Mouse (Mus musculus): Measurements from ENCODE around the gene Epha2. TPM values are rescaled to one million over a fixed set of nuclear protein-coding genes. Genes with fewer than 3 reads are reported as not detected.

Gene Epha2
- polyA plus RNA-seq, 1 experiment from 2014 or later: 6.7 TPM

DNA sequence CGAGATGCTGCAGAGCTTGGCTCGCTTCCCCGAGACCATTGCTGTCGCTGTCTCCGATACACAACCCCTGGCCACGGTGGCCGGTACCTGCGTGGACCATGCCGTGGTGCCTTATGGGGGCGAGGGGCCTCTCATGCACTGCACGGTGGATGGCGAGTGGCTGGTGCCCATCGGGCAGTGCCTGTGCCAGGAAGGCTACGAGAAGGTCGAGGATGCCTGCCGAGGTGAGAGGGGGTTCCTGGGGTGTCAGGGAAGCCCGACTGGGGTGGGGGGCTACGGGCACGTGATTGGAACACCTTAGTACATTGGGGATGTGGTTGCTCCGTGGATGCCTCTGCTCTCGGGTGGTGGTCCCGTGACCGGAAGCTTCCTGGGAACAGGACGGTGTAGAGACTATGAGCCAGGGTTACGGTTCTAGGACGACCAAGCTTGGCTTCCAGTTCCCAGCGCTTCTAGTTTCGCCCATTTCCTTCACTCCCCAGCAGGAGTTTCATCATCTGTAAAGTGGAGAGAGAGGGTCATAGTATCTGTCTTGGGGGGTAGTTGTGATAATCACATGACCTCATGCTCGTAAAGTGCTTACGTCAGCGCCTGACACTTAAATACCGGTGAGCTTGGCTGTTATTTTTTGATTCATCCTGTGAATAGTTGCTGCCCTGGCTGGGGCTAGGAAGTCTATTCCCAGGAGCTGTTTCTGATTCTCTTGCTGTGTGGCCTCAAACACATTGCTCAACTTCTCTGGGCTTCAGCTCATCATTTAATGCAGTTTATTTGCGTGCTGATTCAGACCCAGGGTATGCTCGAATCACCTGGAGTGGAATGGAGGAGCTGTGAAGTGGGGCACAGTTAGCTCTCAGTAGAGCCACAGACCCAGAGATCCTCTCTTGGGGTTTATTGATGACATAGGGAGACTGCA is 8.1 kb downstream of the Epha2 start:
- peak overlapping the region; percentile 43 for H3K4me2 ChIP-seq (replicated peaks)
- peaks cover 5% of the 10 kb centered on the region; the same call in 1 of the 2 replicates for H3K36me3 ChIP-seq
- H3K27ac ChIP-seq: peak overlapping the region; percentile 64
- no peaks in the 10 kb centered on the region for H3K27me3 ChIP-seq (replicated peaks)
- 90% methylated on average over 34 of the region's 34 CpGs for WGBS
- no peak overlapping the region for H3K4me3 ChIP-seq (replicated peaks)
- no peak for ATAC-seq
- H3K9ac ChIP-seq: 0 out of 2 replicates have a peak overlapping the region, but pooled peaks have one; percentile 23
- H3K4me1 ChIP-seq (replicated peaks): peaks cover 72% of the 10 kb centered on the region
- H3K9me3 ChIP-seq: no peaks in the 10 kb centered on the region

DNA sequence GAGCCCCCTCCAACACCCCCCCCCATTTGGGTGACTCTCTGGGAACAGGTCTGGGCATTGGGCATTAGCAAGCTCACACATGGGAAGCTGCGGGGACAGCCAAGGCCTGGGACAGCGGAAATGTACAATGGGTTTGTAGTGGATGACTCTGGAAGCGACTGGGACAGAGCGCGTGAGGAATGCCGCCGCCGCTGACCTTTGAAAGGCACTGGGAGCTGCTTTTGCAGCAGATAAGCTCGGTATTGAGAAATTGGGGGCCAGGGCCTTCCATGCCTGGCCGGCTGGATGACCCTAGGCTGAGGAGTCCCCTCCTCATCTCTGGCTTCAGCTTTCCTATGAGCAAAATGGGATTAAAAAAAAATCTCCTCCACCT is 8.7 kb downstream of the Epha2 start:
- H3K36me3 ChIP-seq: peaks cover 5% of the 10 kb centered on the region; the same call in 1 of the 2 replicates
- WGBS: 41% methylated on average over 10 of the region's 10 CpGs
- peak overlapping the region; percentile 23; the same call in 1 of the 2 replicates for H3K9ac ChIP-seq
- H3K27ac ChIP-seq: peak overlapping the region; percentile 64
- no peak overlapping the region for H3K4me3 ChIP-seq (replicated peaks)
- peak overlapping the region; percentile 43 for H3K4me2 ChIP-seq (replicated peaks)
- no peaks in the 10 kb centered on the region for H3K27me3 ChIP-seq (replicated peaks)
- 0 out of 2 replicates have a peak, but pooled peaks have one; percentile 13 for ATAC-seq
- H3K9me3 ChIP-seq: no peaks in the 10 kb centered on the region
- H3K4me1 ChIP-seq (replicated peaks): peaks cover 72% of the 10 kb centered on the region

DNA sequence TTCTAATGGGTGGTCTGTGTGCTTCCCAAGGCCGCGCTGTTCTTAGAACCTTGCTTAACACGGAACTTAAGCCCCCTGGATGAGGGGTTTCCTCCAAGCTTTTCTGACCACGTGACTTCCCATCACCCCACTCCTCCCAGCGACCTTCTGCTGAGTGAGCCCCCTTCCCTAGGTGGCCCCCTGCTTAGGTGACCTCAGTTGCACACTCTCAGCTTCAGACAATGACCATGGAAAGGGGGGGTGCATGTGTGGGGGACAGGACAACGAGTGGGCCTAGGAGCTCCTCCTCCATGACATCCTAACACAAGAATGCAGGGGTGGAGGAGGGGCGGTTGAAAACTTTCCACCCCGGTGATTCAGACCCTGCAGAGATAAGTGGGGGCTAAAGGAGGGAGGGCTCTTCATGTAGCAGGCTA is 9.2 kb downstream of the Epha2 start:
- H3K9ac ChIP-seq: peak overlapping the region; percentile 26; the same call in 1 of the 2 replicates
- H3K9me3 ChIP-seq: no peaks in the 10 kb centered on the region
- H3K36me3 ChIP-seq: peaks cover 5% of the 10 kb centered on the region; the same call in 1 of the 2 replicates
- H3K4me1 ChIP-seq (replicated peaks): peaks cover 73% of the 10 kb centered on the region
- no peaks in the 10 kb centered on the region for H3K27me3 ChIP-seq (replicated peaks)
- no peak overlapping the region for H3K4me3 ChIP-seq (replicated peaks)
- ATAC-seq: peak; percentile 19
- peak overlapping the region; percentile 64 for H3K27ac ChIP-seq
- H3K4me2 ChIP-seq (replicated peaks): peak overlapping the region; percentile 43
- 18% methylated on average over 8 of the region's 8 CpGs for WGBS

DNA sequence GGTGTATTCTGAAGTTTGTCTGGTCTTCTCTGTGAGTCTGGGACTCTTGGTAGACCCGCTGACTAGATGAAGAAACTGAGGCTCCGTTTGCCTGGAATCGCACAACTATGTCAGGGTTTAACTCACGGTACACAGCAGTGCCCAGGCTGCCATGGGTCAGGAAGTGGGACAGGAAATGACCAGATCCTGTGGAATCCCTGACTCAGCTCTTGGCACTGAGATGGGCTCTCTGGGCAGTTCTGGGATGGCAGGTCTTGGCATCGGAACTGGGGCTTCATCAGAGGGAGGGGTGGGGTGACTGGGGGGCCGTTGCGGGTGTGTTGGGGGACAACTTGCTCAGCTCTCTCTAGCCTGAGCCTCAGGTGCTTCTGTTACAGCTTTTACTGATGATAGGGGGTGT is 10.0 kb downstream of the Epha2 start:
- H3K36me3 ChIP-seq: peaks cover 7% of the 10 kb centered on the region; the same call in 1 of the 2 replicates
- H3K4me1 ChIP-seq (replicated peaks): peaks cover 75% of the 10 kb centered on the region
- no peak overlapping the region for H3K4me3 ChIP-seq (replicated peaks)
- WGBS: 65% methylated on average over 7 of the region's 7 CpGs
- H3K27ac ChIP-seq: peak overlapping the region; percentile 64
- ATAC-seq: no peak
- H3K9ac ChIP-seq: no peak overlapping the region
- 0 out of 2 replicates have a peak overlapping the region, but pooled peaks have one; percentile 42 for H3K4me2 ChIP-seq (replicated peaks)
- no peaks in the 10 kb centered on the region for H3K27me3 ChIP-seq (replicated peaks)
- H3K9me3 ChIP-seq: no peaks in the 10 kb centered on the region

DNA sequence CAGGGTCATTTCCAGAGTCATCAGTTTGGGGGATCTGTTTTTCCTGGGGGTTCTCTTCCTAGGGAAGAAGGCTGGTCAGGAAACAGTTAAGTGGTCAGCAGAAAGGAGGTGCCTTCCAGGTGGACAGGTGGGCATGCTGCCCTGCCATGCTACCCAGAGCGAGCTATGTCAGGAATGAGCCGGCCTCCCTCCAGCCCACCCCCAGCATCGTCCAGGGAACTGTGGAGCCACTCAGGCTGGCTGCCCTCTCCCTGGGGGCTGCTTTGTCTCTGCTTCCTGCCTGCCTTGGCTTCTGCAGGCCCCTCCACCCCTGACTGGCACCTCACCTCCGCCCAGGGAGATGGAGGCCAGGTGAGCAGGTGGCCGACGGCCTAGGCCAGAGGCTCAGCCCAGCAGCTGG is 10.5 kb downstream of the Epha2 start:
- Histone ChIP-seq H3K4me1 (replicated peaks) (peaks cover 70% of the 10 kb centered on the region), H3K9me3 (no peaks in the 10 kb centered on the region), H3K27ac (peak overlapping the region; percentile 75), H3K9ac (no peak overlapping the region; the same call in 1 of the 2 replicates), H3K36me3 (peaks cover 8% of the 10 kb centered on the region; the same call in 1 of the 2 replicates), H3K27me3 (replicated peaks) (no peaks in the 10 kb centered on the region), H3K4me3 (replicated peaks) (no peak overlapping the region), H3K4me2 (replicated peaks) (peak overlapping the region; percentile 42; the same call in 1 of the 2 replicates)
- 32% methylated on average over 6 of the region's 6 CpGs for WGBS
- no peak for ATAC-seq

DNA sequence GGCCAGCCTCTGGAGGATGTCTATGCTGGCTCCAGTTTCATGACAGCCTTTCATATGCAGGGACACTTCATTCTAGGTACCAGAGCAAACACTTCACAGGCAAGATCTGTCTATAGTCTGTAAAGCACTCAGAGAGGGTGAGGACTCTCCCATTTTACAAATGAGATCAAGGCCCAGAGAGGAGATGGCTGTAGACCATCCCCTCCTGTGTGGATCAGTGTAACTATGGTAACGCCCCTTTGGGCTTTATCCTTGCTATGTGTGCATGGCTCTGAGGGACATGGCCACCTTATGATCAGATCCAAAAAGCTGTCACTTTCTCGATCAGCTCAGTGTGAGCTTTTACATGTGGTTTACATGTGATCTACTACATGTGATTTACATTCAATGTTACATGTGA is 10.9 kb downstream of the Epha2 start:
- ATAC-seq: no peak
- Histone ChIP-seq H3K9me3 (no peaks in the 10 kb centered on the region), H3K9ac (no peak overlapping the region; the same call in 1 of the 2 replicates), H3K36me3 (peaks cover 8% of the 10 kb centered on the region; the same call in 1 of the 2 replicates), H3K27ac (peak overlapping the region; percentile 75), H3K27me3 (replicated peaks) (no peaks in the 10 kb centered on the region), H3K4me3 (replicated peaks) (no peak overlapping the region), H3K4me1 (replicated peaks) (peaks cover 66% of the 10 kb centered on the region), H3K4me2 (replicated peaks) (peak overlapping the region; percentile 42; the same call in 1 of the 2 replicates)
- WGBS: 62% methylated on average over 2 of the region's 2 CpGs

DNA sequence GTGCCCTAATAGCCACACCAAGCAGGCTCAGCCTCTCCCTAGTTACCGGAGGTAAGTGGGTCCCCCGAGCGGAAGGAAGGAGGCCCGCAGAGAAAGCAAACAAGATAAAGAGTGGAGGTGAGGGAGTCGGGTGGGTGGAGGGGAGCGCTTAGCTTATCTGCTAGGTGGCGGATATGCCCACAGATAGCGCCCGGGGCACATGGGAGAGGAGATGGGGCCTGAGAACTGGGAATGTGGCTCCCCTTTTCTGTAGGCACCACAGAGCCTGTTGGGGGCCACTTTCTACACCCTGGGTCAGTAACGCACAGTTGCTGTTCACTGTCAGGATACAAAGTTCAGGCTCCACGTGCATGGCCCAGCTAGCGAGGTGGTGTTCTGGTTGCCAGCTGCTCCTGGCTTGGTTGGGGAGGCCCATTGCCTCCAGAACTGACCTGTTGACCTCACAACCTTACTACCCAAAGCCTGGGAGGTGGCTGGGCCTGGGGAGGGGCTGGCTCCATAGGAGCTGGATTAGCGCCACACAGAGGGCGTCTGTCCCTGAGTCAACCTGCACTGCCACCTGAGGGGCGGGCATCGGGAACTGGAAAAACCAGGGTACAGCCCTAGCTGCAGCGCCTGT is 11.6 kb downstream of the Epha2 start:
- Histone ChIP-seq H3K27me3 (replicated peaks) (no peaks in the 10 kb centered on the region), H3K9me3 (no peaks in the 10 kb centered on the region), H3K4me3 (replicated peaks) (no peak overlapping the region), H3K4me1 (replicated peaks) (peaks cover 66% of the 10 kb centered on the region), H3K9ac (peak overlapping the region; percentile 18; the same call in 1 of the 2 replicates), H3K36me3 (peaks cover 8% of the 10 kb centered on the region; the same call in 1 of the 2 replicates), H3K27ac (peak overlapping the region; percentile 75), H3K4me2 (replicated peaks) (peak overlapping the region; percentile 42)
- WGBS: 56% methylated on average over 17 of the region's 17 CpGs
- ATAC-seq: peak; percentile 77

DNA sequence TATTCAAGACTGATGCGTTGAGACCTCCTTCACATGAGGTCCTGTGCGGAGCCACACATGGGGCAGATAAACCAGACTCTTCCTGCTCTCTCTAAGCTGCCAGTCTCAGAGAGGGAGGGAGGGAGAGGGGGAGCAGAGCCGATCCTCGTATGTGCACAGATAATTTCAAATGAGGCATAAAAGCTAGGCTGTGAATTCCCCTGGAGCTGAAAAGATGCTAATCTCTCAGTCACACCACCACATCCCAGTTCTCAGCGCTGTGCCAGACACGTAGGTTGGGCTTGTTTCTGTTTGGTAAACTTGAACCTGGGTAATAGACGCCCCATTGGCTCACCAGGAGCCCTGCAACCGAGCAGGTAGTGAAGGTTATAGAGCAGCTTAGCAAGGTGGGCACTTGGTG is 12.4 kb downstream of the Epha2 start:
- Histone ChIP-seq H3K4me2 (replicated peaks) (no peak overlapping the region), H3K4me1 (replicated peaks) (peaks cover 65% of the 10 kb centered on the region)
- ATAC-seq: no peak

DNA sequence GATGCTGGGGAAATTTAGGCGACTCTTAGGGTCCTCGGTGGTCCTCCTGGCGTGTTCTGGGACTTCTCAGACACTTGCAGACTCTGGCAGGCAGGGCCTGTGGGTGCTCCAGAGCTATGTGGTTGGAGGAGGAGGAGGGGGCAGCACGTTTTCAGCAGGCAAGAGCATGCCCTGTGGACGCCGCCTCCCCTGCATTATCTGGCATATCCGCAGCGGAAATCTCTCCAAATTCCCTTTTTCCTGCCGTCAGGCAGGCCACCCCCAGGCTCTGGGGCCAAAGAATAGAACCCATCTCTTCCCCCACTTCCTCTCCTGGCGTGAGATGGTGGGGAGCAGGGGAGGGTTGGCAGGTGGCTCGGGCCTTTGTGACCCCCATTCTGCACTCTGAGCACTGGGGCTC is 12.9 kb downstream of the Epha2 start:
- peaks cover 61% of the 10 kb centered on the region for H3K4me1 ChIP-seq (replicated peaks)

More for the DNA sequence above, 12.4 kb downstream of the Epha2 start:
- no peak overlapping the region for H3K9ac ChIP-seq
- no peak overlapping the region for H3K4me3 ChIP-seq (replicated peaks)
- 62% methylated on average over 8 of the region's 8 CpGs for WGBS
- 0 out of 2 replicates have a peak overlapping the region, but pooled peaks have one; percentile 11 for H3K27ac ChIP-seq
- H3K9me3 ChIP-seq: no peaks in the 10 kb centered on the region
- no peaks in the 10 kb centered on the region for H3K27me3 ChIP-seq (replicated peaks)
- H3K36me3 ChIP-seq: peaks cover 12% of the 10 kb centered on the region

DNA sequence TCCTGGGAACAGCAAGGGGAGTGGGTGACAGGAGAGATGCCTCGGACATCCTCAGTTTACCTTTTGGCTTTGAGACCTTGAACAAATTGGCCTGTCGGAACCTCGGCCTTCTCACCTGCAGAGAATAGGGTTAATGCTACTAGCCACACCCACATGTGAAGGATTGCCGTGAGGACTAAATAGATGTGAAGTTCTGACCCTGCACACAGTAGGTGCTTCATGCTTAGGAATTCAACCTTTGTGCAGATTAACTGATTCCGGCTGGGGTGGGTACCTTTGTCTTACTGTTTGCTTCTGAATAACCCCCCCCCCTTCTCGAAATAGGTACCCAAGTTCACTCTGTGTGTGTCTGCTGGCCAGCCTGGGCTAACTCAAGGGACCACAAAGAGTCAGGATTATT is 13.7 kb downstream of the Epha2 start:
- WGBS: 87% methylated on average over 6 of the region's 6 CpGs
- Histone ChIP-seq H3K4me1 (replicated peaks) (peaks cover 53% of the 10 kb centered on the region), H3K9me3 (no peaks in the 10 kb centered on the region), H3K4me2 (replicated peaks) (no peak overlapping the region), H3K27me3 (replicated peaks) (no peaks in the 10 kb centered on the region), H3K27ac (no peak overlapping the region), H3K9ac (no peak overlapping the region), H3K4me3 (replicated peaks) (no peak overlapping the region), H3K36me3 (peaks cover 12% of the 10 kb centered on the region)
- no peak for ATAC-seq

More for the DNA sequence above, 12.9 kb downstream of the Epha2 start:
- H3K36me3 ChIP-seq: peaks cover 13% of the 10 kb centered on the region
- no peaks in the 10 kb centered on the region for H3K9me3 ChIP-seq
- no peak overlapping the region for H3K9ac ChIP-seq
- WGBS: 64% methylated on average over 11 of the region's 11 CpGs
- no peak overlapping the region for H3K4me2 ChIP-seq (replicated peaks)
- ATAC-seq: no peak
- H3K27ac ChIP-seq: 0 out of 2 replicates have a peak overlapping the region, but pooled peaks have one; percentile 11
- no peak overlapping the region for H3K4me3 ChIP-seq (replicated peaks)
- H3K27me3 ChIP-seq (replicated peaks): no peaks in the 10 kb centered on the region

DNA sequence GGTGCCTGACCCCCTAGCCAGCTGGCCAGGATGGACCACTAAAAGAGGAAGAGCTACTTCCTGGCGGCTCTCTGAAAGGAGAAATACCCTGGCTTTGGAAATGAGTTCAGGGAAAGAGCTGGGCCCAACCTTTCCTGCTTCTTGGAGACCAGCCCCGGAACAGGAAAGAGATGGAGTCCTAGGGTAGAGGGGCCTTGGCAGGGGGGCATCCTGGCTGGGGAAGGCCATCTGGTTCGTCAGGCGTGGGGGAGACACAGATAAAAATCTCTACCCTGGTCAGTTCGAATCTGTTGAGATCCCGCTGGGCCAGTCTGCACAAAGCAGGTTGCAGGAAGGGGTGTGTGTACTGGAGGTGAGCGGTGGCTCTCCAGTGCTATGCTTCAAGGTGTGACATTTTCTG is 15.0 kb downstream of the Epha2 start:
- H3K9me3 ChIP-seq: no peaks in the 10 kb centered on the region
- no peak overlapping the region for H3K4me2 ChIP-seq (replicated peaks)
- WGBS: 64% methylated on average over 7 of the region's 7 CpGs
- ATAC-seq: no peak
- peaks cover 40% of the 10 kb centered on the region for H3K4me1 ChIP-seq (replicated peaks)
- H3K27ac ChIP-seq: 0 out of 2 replicates have a peak overlapping the region, but pooled peaks have one; percentile 24
- H3K9ac ChIP-seq: no peak overlapping the region
- H3K36me3 ChIP-seq: peaks cover 16% of the 10 kb centered on the region
- H3K27me3 ChIP-seq (replicated peaks): no peaks in the 10 kb centered on the region
- H3K4me3 ChIP-seq (replicated peaks): no peak overlapping the region

Measured in intestine, embryonic 15.5 days (tissue).